10 mouse cellular contexts compared by ENCODE assay signal in genomic region chr11:98947969-98948569, GRCm38 (mm10). TPM values are rescaled to one million over a fixed set of nuclear protein-coding genes. Genes with fewer than 3 reads are reported as not detected.
DNase-seq lines count a peak whose midpoint lies in the region; ATAC-seq and TF ChIP-seq lines count a peak whose summit lies in the region.
"Had no signal": no experiment of that assay in that cellular context is flagged by ENCODE, and none has a peak within 500 bp of the region (broad histone marks: within the 10 kb centered on the region; RNA-seq: fewer than 3 reads in every experiment).

No protein-coding gene starts in this region.

- H3K27ac ChIP-seq in spleen, adult 2 months (ENCODE audit: insufficient read depth, low read length), result peak overlapping the region; percentile 78
- no peak overlapping the region for H3K27ac ChIP-seq in intestine, postnatal 0 days (ENCODE audit: low read depth, low read length)

- peak; percentile 10 for ATAC-seq in activated CD4-positive, CD25-positive, alpha-beta regulatory T cell, adult 4 months
- no peak for ATAC-seq in intestine, postnatal 0 days

- no peaks in the 10 kb centered on the region for H3K9me3 ChIP-seq in intestine, postnatal 0 days (ENCODE audit: control insufficient read depth)

- no peaks in the 10 kb centered on the region for H3K27me3 ChIP-seq in spleen, adult 2 months (ENCODE audit: control insufficient read depth, insufficient read depth, low read length)
- no peaks in the 10 kb centered on the region for H3K27me3 ChIP-seq in intestine, postnatal 0 days (replicated peaks; ENCODE audit: control insufficient read depth, insufficient read depth, low read length)
- no peaks in the 10 kb centered on the region for H3K27me3 ChIP-seq in splenic B cell, adult 2 months (ENCODE audit: control insufficient read depth, insufficient read depth, low read length, poor library complexity, severe bottlenecking)

- 0 out of 2 replicates have a peak overlapping the region, but pooled peaks have one; percentile 6 for H3K4me2 ChIP-seq in intestine, postnatal 0 days (replicated peaks; ENCODE audit: low read depth)

- no peak for TF ChIP-seq POLR2A in spleen, adult 2 months (IDR thresholded peaks at IDR 0.05; ENCODE audit: low read depth, low read length)

- H3K4me3 ChIP-seq in spleen, adult 2 months (ENCODE audit: extremely low read depth, insufficient read depth, insufficient read length), result no peak overlapping the region; the same call in 1 of the 2 replicates
- H3K4me3 ChIP-seq in intestine, postnatal 0 days (ENCODE audit: low read depth, low read length), result no peak overlapping the region

- peaks cover 82% of the 10 kb centered on the region for H3K4me1 ChIP-seq in spleen, adult 2 months (ENCODE audit: control insufficient read depth, insufficient read depth, insufficient read length)
- peaks cover 20% of the 10 kb centered on the region; the same call in 1 of the 2 replicates for H3K4me1 ChIP-seq in intestine, postnatal 0 days (replicated peaks; ENCODE audit: control insufficient read depth, insufficient read depth, low read length)

- no peak overlapping the region for H3K9ac ChIP-seq in intestine, postnatal 0 days (ENCODE audit: low read depth, low read length)

- TF ChIP-seq CTCF in spleen, adult 2 months (IDR thresholded peaks at IDR 0.05; ENCODE audit: extremely low read depth, insufficient read depth, insufficient read length, insufficient replicate concordance), result no peak
- TF ChIP-seq CTCF in intestine, postnatal 0 days (IDR thresholded peaks at IDR 0.05; ENCODE audit: low read depth), result no peak

- no peak for DNase-seq in spleen, adult 2 months (ENCODE audit: low read depth in 1 of 2, low spot score in 2 of 2)
- no peak for DNase-seq in spleen, postnatal 14 days (ENCODE audit: low spot score in 2 of 2)
- peak; percentile 60 for DNase-seq in splenic B cell, adult 2 months (ENCODE audit: low read depth, low spot score)
- no peak for DNase-seq in cerebellum, postnatal 25 days
- DNase-seq in gastrocnemius, postnatal 36 days, result no peak
- no peak for DNase-seq in right cerebral cortex, postnatal 10 days (ENCODE audit: low spot score in 2 of 2)
- DNase-seq: kidney, adult 2 months; right cerebral cortex, postnatal 14 days had no signal

- intact Hi-C loops in gastrocnemius, postnatal 36 days (cut with DNase I), result no loop called here

- peaks cover 11% of the 10 kb centered on the region for H3K36me3 ChIP-seq in spleen, adult 2 months (ENCODE audit: control insufficient read depth, insufficient read depth, low read length)
- peaks cover 7% of the 10 kb centered on the region; the same call in 1 of the 2 replicates for H3K36me3 ChIP-seq in intestine, postnatal 0 days (ENCODE audit: control insufficient read depth, insufficient read depth)
- H3K36me3 ChIP-seq in splenic B cell, adult 2 months (ENCODE audit: control insufficient read depth, insufficient read depth, low read length, poor library complexity, severe bottlenecking), result no peaks in the 10 kb centered on the region; the same call in 1 of the 2 replicates

- WGBS in spleen, adult 2 months, result 9% methylated on average over 18 of the region's 18 CpGs
- 42% methylated on average over 18 of the region's 18 CpGs for WGBS in intestine, postnatal 0 days

RNA-seq across cellular contexts. Expression of gene Rara, which starts 20.5 kb away (rescaled TPM):
- polyA plus RNA-seq in spleen, adult 2 months (2012; rRNA removed), result 37.0 and 48.8 TPM in 2 replicates
- polyA plus RNA-seq in activated CD4-positive, CD25-positive, alpha-beta regulatory T cell, adult 4 months (2017; shearing (Covaris generic)), result 10 to 100 TPM in 1 of 2 experiments, 1 to 10 TPM in 1; 9.0 to 13.7 TPM
- 22.2 and 22.4 TPM in 2 replicates for polyA plus RNA-seq in intestine, postnatal 0 days (2015; fragmentation: Nextera tagmentation; extraction: Ambion mirVana)
- 10 to 100 TPM in 1 of 2 experiments, 1 to 10 TPM in 1; 8.7 to 13.2 TPM for total RNA-seq in gastrocnemius, postnatal 36 days (2021)

RNA-seq across cellular contexts. Expression of gene Gjd3, which starts 34.7 kb away (rescaled TPM):
- 0.56 and 0.67 TPM in 2 replicates for polyA plus RNA-seq in spleen, adult 2 months (2012; rRNA removed)
- polyA plus RNA-seq in activated CD4-positive, CD25-positive, alpha-beta regulatory T cell, adult 4 months (2017; shearing (Covaris generic)), result under 1 TPM in 1 of 2 experiments, not detected in 1; 0.41 TPM
- polyA plus RNA-seq in intestine, postnatal 0 days (2015; fragmentation: Nextera tagmentation; extraction: Ambion mirVana), result 0.61 and 0.80 TPM in 2 replicates
- total RNA-seq in gastrocnemius, postnatal 36 days (2021), result not detected

RNA-seq across cellular contexts. Expression of gene Cdc6, which starts 40.5 kb away (rescaled TPM):
- 1.6 and 2.0 TPM in 2 replicates for polyA plus RNA-seq in spleen, adult 2 months (2012; rRNA removed)
- polyA plus RNA-seq in activated CD4-positive, CD25-positive, alpha-beta regulatory T cell, adult 4 months (2017; shearing (Covaris generic)), result 10 to 100 TPM; 10.1 to 17.7 TPM
- polyA plus RNA-seq in intestine, postnatal 0 days (2015; fragmentation: Nextera tagmentation; extraction: Ambion mirVana), result 4.0 and 4.5 TPM in 2 replicates
- under 1 TPM; 0.20 to 0.64 TPM for total RNA-seq in gastrocnemius, postnatal 36 days (2021)
